Mouse (Mus musculus): ENCODE measurements at regions not wholly inside any gene's neighbourhood (a gene's known extent, or its start where the extent isn't known, plus 50 kb on each side); places are given as distances from the start of the nearest gene placed in this dataset.
A peak's percentile ranks its signal among the peaks of the same experiment; 100 is the strongest.

- DNase-seq, result no peak
- no peak overlapping the region for H3K27ac ChIP-seq
- no peak overlapping the region for H3K4me3 ChIP-seq
- no peak for TF ChIP-seq CTCF (IDR thresholded peaks at IDR 0.05)
- intact Hi-C loops (cut with DNase I), result no loop called here
These were observed 310.0 kb upstream of the Id4 start for GRCm38 (mm10) chr13:47951043-47951442.

- intact Hi-C loops (cut with DNase I), result no loop called here
- DNase-seq, result no peak
- H3K4me3 ChIP-seq, result no peak overlapping the region
- no peak overlapping the region for H3K27ac ChIP-seq
- no peak for TF ChIP-seq CTCF (IDR thresholded peaks at IDR 0.05)
These were observed 308.1 kb upstream of the Id4 start for GRCm38 (mm10) chr13:47952946-47953345.

GRCm38 (mm10) chr13:47953776-47954175, 307.3 kb upstream of the Id4 start:
- no peak overlapping the region for H3K27ac ChIP-seq
- intact Hi-C loops (cut with DNase I), result no loop called here
- TF ChIP-seq CTCF (IDR thresholded peaks at IDR 0.05), result no peak

GRCm38 (mm10) chr13:47955504-47955903, 305.5 kb upstream of the Id4 start:
- no peak for TF ChIP-seq CTCF (IDR thresholded peaks at IDR 0.05)
- H3K4me3 ChIP-seq, result no peak overlapping the region
- intact Hi-C loops (cut with DNase I), result no loop called here
- no peak overlapping the region for H3K27ac ChIP-seq
- no peak for DNase-seq

More at GRCm38 (mm10) chr13:47953776-47954175, 307.3 kb upstream of the Id4 start:
- no peak overlapping the region for H3K4me3 ChIP-seq
- DNase-seq, result no peak

- DNase-seq, result no peak
- no peak for TF ChIP-seq CTCF (IDR thresholded peaks at IDR 0.05)
- intact Hi-C loops (cut with DNase I), result no loop called here
- no peak overlapping the region for H3K27ac ChIP-seq
- H3K4me3 ChIP-seq, result no peak overlapping the region
These were observed 303.4 kb upstream of the Id4 start for GRCm38 (mm10) chr13:47957662-47958061.

- TF ChIP-seq CTCF (IDR thresholded peaks at IDR 0.05), result no peak
- H3K4me3 ChIP-seq, result no peak overlapping the region
- intact Hi-C loops (cut with DNase I), result no loop called here
- DNase-seq, result no peak
- H3K27ac ChIP-seq, result no peak overlapping the region
These were observed 286.8 kb upstream of the Id4 start for GRCm38 (mm10) chr13:47974216-47974615.

- intact Hi-C loops (cut with DNase I), result no loop called here
- Histone ChIP-seq H3K27ac (no peak overlapping the region), H3K4me3 (no peak overlapping the region)
- DNase-seq, result no peak
- TF ChIP-seq CTCF (IDR thresholded peaks at IDR 0.05), result no peak
These were observed 286.1 kb upstream of the Id4 start for GRCm38 (mm10) chr13:47974756-47975515.

GRCm38 (mm10) chr13:47998495-47998894, 262.5 kb upstream of the Id4 start:
- Histone ChIP-seq H3K4me3 (no peak overlapping the region), H3K27ac (no peak overlapping the region)
- no peak for DNase-seq
- no peak for TF ChIP-seq CTCF (IDR thresholded peaks at IDR 0.05)
- intact Hi-C loops (cut with DNase I), result no loop called here

GRCm38 (mm10) chr13:47999399-47999798, 261.6 kb upstream of the Id4 start:
- Histone ChIP-seq H3K27ac (no peak overlapping the region), H3K4me3 (no peak overlapping the region)
- TF ChIP-seq CTCF (IDR thresholded peaks at IDR 0.05), result no peak
- intact Hi-C loops (cut with DNase I), result no loop called here
- no peak for DNase-seq

- H3K27ac ChIP-seq, result no peak overlapping the region
- intact Hi-C loops (cut with DNase I), result no loop called here
- no peak for TF ChIP-seq CTCF (IDR thresholded peaks at IDR 0.05)
- no peak overlapping the region for H3K4me3 ChIP-seq
- peak; percentile 21 for DNase-seq
These were observed 257.9 kb upstream of the Id4 start for GRCm38 (mm10) chr13:48003126-48003525.

GRCm38 (mm10) chr13:48013336-48013750, 247.7 kb upstream of the Id4 start:
- no peak for DNase-seq
- intact Hi-C loops (cut with DNase I), result no loop called here
- H3K27ac ChIP-seq, result no peak overlapping the region
- no peak for TF ChIP-seq CTCF (IDR thresholded peaks at IDR 0.05)
- no peak overlapping the region for H3K4me3 ChIP-seq

- intact Hi-C loops (cut with DNase I), result no loop called here
- no peak for DNase-seq
- no peak overlapping the region for H3K27ac ChIP-seq
- no peak overlapping the region for H3K4me3 ChIP-seq
- TF ChIP-seq CTCF (IDR thresholded peaks at IDR 0.05), result peak; percentile 15; the same call in 1 of the 2 replicates
These were observed 245.7 kb upstream of the Id4 start for GRCm38 (mm10) chr13:48015296-48015695.

GRCm38 (mm10) chr13:48016051-48016450, 245.0 kb upstream of the Id4 start:
- Histone ChIP-seq H3K27ac (no peak overlapping the region), H3K4me3 (no peak overlapping the region)
- no peak for DNase-seq
- intact Hi-C loops (cut with DNase I), result no loop called here
- TF ChIP-seq CTCF (IDR thresholded peaks at IDR 0.05), result no peak

GRCm38 (mm10) chr13:48016606-48017005, 244.4 kb upstream of the Id4 start:
- Histone ChIP-seq H3K27ac (no peak overlapping the region), H3K4me3 (no peak overlapping the region)
- TF ChIP-seq CTCF (IDR thresholded peaks at IDR 0.05), result no peak
- intact Hi-C loops (cut with DNase I), result no loop called here
- no peak for DNase-seq
